Mouse (Mus musculus) stomach, embryonic 15.5 days (tissue): Measurements from ENCODE around the gene Jmjd8. TPM values are rescaled to one million over a fixed set of nuclear protein-coding genes. Genes with fewer than 3 reads are reported as not detected.
A peak's percentile ranks its signal among the peaks of the same experiment; 100 is the strongest.

Experiments used
- ATAC-seq: fragments of 200-750 bp; cut with Nextera tagmentation; 2 replicates; pipeline ENCODE4 v1.8.0; 2017; ENCODE audit warnings: low read depth, moderate number of reproducible peaks, moderate TSS enrichment; ENCODE audit not compliant: insufficient read depth, low FRiP score
- H3K27ac ChIP-seq: fragments of 300-500 bp; sonication (generic); 2 replicates; pipeline ENCODE4 v1.5.1; 2015; ENCODE audit warnings: mild to moderate bottlenecking, inconsistent platforms
- H3K27me3 ChIP-seq: fragments of 300-500 bp; sonication (generic); replicated peaks from 2 replicates; pipeline ENCODE4 v1.6.1; 2015; ENCODE audit warnings: inconsistent platforms
- H3K36me3 ChIP-seq: fragments of 300-500 bp; sonication (generic); 2 replicates; pipeline ENCODE4 v1.6.1; 2015; ENCODE audit warnings: inconsistent platforms
- H3K4me1 ChIP-seq: fragments of 300-500 bp; sonication (generic); 2 replicates; pipeline ENCODE4 v1.6.1; 2015; ENCODE audit warnings: inconsistent platforms
- H3K4me2 ChIP-seq: fragments of 300-500 bp; sonication (generic); 2 replicates; pipeline ENCODE4 v1.6.1; 2015; ENCODE audit warnings: mild to moderate bottlenecking, inconsistent platforms
- H3K4me3 ChIP-seq: fragments of 300-500 bp; sonication (generic); replicated peaks from 2 replicates; pipeline ENCODE4 v1.5.1; 2015; ENCODE audit warnings: inconsistent platforms
- H3K9ac ChIP-seq: fragments of 300-500 bp; sonication (generic); 2 replicates; pipeline ENCODE4 v1.6.1; 2015; ENCODE audit warnings: inconsistent platforms
- H3K9me3 ChIP-seq: fragments of 300-500 bp; sonication (generic); 2 replicates; pipeline ENCODE4 v1.6.1; 2016; ENCODE audit warnings: inconsistent platforms
- WGBS: fragments of 180-500 bp; shearing (Covaris S2); methylation state at CpG from one replicate; pipeline ENCODE4 v1.1.7; 2015; 5-methylcytosine and 5-hydroxymethylcytosine counted together
- polyA plus RNA-seq: library from polyadenylated mRNA; unstranded; fragments of >200 nt; fragmentation: Nextera tagmentation; extraction: Ambion mirVana; gene quantifications from 2 replicates; pipeline ENCODE4 v1.2.1, GENCODE M21; 2015

Jmjd8 gene
- polyA plus RNA-seq, 1 experiment from 2014 or later: 50.5 TPM

GRCm38 (mm10) chr17:25843636-25844395 is 15.1 kb downstream of the Jmjd8 start:
- peaks cover 17% of the 10 kb centered on the region for H3K4me1 ChIP-seq
- H3K4me2 ChIP-seq: peak overlapping the region; percentile 88
- whole genome bisulfite sequencing: 2% methylated on average over 38 of the region's 38 CpGs
- peak overlapping the region; percentile 87 for H3K4me3 ChIP-seq
- peak; percentile 3; the same call in 1 of the 2 replicates for ATAC-seq
- peak overlapping the region; percentile 86 for H3K27ac ChIP-seq
- H3K27me3 ChIP-seq: no peaks in the 10 kb centered on the region
- no peaks in the 10 kb centered on the region for H3K9me3 ChIP-seq
- H3K36me3 ChIP-seq: peaks cover 45% of the 10 kb centered on the region
- H3K9ac ChIP-seq: peak overlapping the region; percentile 88

GRCm38 (mm10) chr17:25844396-25844901 is 15.8 kb downstream of the Jmjd8 start, which contains the start of gene Rhot2:
Gene Rhot2 (minus strand): TSS chr17:25844851.
- Histone ChIP-seq H3K9ac (peak within 1 kb of the TSS; percentile 88), H3K9me3 (no peaks in the 10 kb centered on the region), H3K4me3 (peak within 1 kb of the TSS; percentile 87), H3K4me2 (peak within 1 kb of the TSS; percentile 88), H3K27me3 (no peaks in the 10 kb centered on the region), H3K4me1 (peaks cover 15% of the 10 kb centered on the region), H3K27ac (peak within 1 kb of the TSS; percentile 86), H3K36me3 (peaks cover 38% of the 10 kb centered on the region)
- ATAC-seq: peak; percentile 96
- WGBS: 2% methylated on average over 21 of the region's 21 CpGs

- Histone ChIP-seq H3K9ac (peak overlapping the region; percentile 71; the same call in 1 of the 2 replicates), H3K27me3 (no peaks in the 10 kb centered on the region)
Measured at GRCm38 (mm10) chr17:25860229-25860628, 31.6 kb downstream of the Jmjd8 start.

DNA sequence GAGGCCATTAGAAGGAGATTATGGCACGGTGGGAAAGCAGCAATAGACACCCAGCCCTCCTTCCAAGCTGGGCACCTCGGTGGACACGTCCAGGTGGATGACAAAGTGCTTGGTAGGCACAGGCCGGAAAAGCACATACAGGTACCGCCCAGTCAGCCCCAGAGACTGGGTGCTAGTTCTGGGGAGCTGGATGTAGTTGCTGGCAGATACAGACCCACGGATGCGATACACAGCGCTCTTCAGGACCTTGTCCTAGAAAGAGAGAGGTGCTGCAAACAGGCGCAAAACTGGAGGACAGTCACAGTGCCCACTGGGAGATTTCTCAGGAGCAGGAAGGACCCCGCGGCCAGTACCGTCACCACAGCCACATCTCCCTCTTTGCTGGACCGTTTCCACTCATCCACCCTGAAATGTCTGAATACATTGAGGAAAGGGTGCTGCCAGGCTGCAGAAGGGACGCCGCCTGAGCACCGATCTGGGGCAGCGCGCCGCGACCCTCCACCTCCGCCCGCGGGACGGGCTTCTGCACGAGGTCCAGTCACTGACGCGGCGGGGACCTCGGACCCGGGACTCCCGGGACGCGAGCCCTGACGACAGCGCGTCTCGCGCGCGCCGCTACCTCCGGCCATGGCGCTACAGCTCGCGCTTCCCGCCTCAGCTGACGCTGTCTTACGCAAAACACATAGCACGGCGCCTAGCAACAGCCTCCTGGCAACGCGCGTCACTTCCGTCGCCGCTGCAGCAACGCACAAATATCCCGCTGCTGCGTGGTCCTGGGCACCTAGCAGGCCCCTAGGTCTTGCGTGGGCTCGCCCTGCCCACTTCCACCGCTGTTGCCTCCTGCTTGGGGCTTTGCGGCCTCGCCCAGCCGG is 32.4 kb downstream of the Jmjd8 start, which contains the start of gene Wdr90:
Wdr90 (minus strand) TSS at position 670 of the 872 bp plus-strand sequence.
- H3K9ac ChIP-seq: peak within 1 kb of the TSS; percentile 71
- WGBS: 3% methylated on average over 65 of the region's 65 CpGs

More at GRCm38 (mm10) chr17:25860229-25860628, 31.6 kb downstream of the Jmjd8 start:
- peaks cover under 1% of the 10 kb centered on the region; the same call in 1 of the 2 replicates for H3K36me3 ChIP-seq
- ATAC-seq: no peak
- 89% methylated on average over 6 of the region's 6 CpGs for WGBS
- H3K4me1 ChIP-seq: peaks cover 14% of the 10 kb centered on the region
- peak overlapping the region; percentile 92 for H3K4me2 ChIP-seq
- peak overlapping the region; percentile 70; the same call in 1 of the 2 replicates for H3K4me3 ChIP-seq
- no peaks in the 10 kb centered on the region for H3K9me3 ChIP-seq
- no peak overlapping the region for H3K27ac ChIP-seq

DNA sequence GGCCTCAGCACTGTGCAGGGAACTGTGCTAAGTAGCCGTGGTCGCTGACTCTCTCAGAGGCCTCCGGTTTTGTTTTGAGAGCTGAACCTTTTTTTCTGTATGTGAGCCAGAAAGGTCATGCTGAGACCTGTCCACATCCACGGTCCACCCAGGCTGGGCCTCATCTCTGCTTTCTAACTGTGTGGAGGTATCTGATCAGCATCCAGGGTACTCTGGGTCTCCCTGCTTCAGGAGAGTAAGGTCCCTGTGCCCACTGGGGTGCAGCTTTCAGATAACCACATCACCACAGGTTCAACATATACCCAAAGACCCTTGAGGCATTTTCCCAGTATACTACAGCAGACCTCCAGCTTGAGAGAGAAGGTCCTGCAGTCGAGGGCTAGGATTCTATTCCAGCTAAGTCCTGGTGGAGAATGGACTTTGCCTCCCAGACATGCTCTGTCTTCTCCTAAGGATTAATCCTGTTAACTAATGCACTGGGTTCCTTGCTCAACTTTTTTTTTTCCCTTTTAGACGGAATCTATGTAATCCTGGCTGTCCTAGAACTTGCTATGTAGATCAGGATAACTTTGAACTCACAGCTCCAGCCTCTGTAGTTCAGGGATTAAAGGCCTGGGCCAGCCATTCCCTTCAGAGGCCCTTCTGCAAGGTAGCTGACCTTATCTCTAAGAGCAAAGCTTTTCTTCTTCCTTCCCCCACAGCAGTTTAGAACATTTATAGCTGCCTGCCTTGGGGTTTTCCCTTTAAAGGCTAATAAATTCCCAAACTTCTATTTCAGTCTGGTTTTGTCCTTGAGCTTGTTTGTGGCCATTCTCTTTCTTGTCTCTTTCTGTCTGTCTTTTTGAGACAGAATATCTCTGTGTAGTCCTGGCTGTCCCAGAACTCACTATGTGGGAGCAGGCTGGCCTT is 33.3 kb downstream of the Jmjd8 start:
- Histone ChIP-seq H3K27me3 (no peaks in the 10 kb centered on the region), H3K4me2 (peak overlapping the region; percentile 92), H3K9me3 (no peaks in the 10 kb centered on the region), H3K4me1 (peaks cover 14% of the 10 kb centered on the region), H3K27ac (peak overlapping the region; percentile 73), H3K9ac (peak overlapping the region; percentile 68), H3K36me3 (no peaks in the 10 kb centered on the region), H3K4me3 (peak overlapping the region; percentile 70)
- ATAC-seq: 0 out of 2 replicates have a peak, but pooled peaks have one; percentile 5
- 11% methylated on average over 6 of the region's 6 CpGs for WGBS

More for the DNA sequence above, 32.4 kb downstream of the Jmjd8 start, which contains the start of gene Wdr90:
- Histone ChIP-seq H3K4me2 (peak within 1 kb of the TSS; percentile 92), H3K4me3 (peak within 1 kb of the TSS; percentile 70), H3K27ac (peak within 1 kb of the TSS; percentile 73), H3K36me3 (no peaks in the 10 kb centered on the region), H3K27me3 (no peaks in the 10 kb centered on the region), H3K9me3 (no peaks in the 10 kb centered on the region), H3K4me1 (peaks cover 14% of the 10 kb centered on the region)
- ATAC-seq: peak; percentile 91

GRCm38 (mm10) chr17:25863681-25864080 is 35.0 kb downstream of the Jmjd8 start:
- Histone ChIP-seq H3K27ac (no peak overlapping the region), H3K4me3 (no peak overlapping the region), H3K27me3 (no peaks in the 10 kb centered on the region), H3K9ac (no peak overlapping the region), H3K4me2 (no peak overlapping the region), H3K4me1 (peaks cover 25% of the 10 kb centered on the region), H3K9me3 (no peaks in the 10 kb centered on the region), H3K36me3 (no peaks in the 10 kb centered on the region)
- no peak for ATAC-seq
- 84% methylated on average over 6 of the region's 6 CpGs for WGBS

DNA sequence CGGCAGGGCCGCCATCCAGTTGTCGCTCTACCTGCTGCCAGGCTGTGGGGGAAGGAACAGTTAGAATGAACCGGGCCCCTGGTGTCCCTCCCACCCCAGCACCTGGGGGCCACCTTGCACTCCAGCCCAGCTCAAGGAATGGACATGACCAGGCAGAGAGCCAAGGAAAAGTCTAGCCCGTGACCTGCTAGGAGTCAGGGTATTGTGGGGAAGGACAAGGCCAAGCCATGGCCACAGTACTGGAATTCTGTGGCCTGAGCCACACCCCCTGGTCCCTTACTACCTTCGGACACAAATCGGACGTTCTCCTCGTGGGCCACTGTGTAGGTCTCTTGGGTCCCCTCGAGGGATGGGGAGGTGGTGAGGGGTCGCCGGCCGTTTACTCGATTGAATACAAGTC is 35.6 kb downstream of the Jmjd8 start:
- Histone ChIP-seq H3K36me3 (no peaks in the 10 kb centered on the region), H3K4me2 (no peak overlapping the region), H3K4me1 (peaks cover 29% of the 10 kb centered on the region), H3K27ac (no peak overlapping the region), H3K4me3 (no peak overlapping the region), H3K9ac (no peak overlapping the region), H3K9me3 (no peaks in the 10 kb centered on the region), H3K27me3 (no peaks in the 10 kb centered on the region)
- no peak for ATAC-seq
- 93% methylated on average over 14 of the region's 14 CpGs for WGBS

DNA sequence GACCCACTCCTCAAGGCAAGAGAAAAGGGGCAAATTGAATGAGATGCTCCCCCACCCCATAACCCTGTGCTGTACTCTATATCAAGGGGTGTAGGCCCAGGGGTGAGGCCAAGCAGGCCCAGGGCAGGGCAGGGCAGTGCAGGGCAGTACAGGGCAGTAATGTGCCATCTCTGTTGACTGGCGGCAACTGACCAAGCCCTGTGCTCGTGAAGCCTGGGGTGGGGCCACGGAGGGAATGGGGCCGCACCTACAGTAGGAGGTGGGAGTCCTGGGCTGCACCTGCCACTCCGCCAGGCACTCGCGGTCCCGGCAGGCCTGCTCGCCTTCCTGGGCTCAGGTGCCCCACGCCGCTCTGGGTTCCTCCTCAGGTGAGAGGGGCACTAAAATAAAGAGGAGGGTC is 36.6 kb downstream of the Jmjd8 start:
- no peak overlapping the region for H3K9ac ChIP-seq
- ATAC-seq: no peak
- H3K4me2 ChIP-seq: no peak overlapping the region
- H3K36me3 ChIP-seq: no peaks in the 10 kb centered on the region
- no peaks in the 10 kb centered on the region for H3K9me3 ChIP-seq
- H3K27ac ChIP-seq: peak overlapping the region; percentile 31; the same call in 1 of the 2 replicates
- 84% methylated on average over 11 of the region's 11 CpGs for WGBS
- H3K4me3 ChIP-seq: peak overlapping the region; percentile 6; the same call in 1 of the 2 replicates
- H3K27me3 ChIP-seq: no peaks in the 10 kb centered on the region
- peaks cover 26% of the 10 kb centered on the region for H3K4me1 ChIP-seq

- H3K9me3 ChIP-seq: no peaks in the 10 kb centered on the region
- peaks cover 19% of the 10 kb centered on the region for H3K4me1 ChIP-seq
- no peaks in the 10 kb centered on the region for H3K27me3 ChIP-seq
- no peak overlapping the region for H3K9ac ChIP-seq
- no peaks in the 10 kb centered on the region for H3K36me3 ChIP-seq
- WGBS: 85% methylated on average over 3 of the region's 3 CpGs
- no peak overlapping the region for H3K4me3 ChIP-seq
- H3K27ac ChIP-seq: no peak overlapping the region
- no peak overlapping the region for H3K4me2 ChIP-seq
- no peak for ATAC-seq
Measured at GRCm38 (mm10) chr17:25866172-25866571, 37.5 kb downstream of the Jmjd8 start.

- Histone ChIP-seq H3K27me3 (no peaks in the 10 kb centered on the region), H3K36me3 (no peaks in the 10 kb centered on the region), H3K4me2 (peak overlapping the region; percentile 99), H3K9me3 (no peaks in the 10 kb centered on the region), H3K4me3 (peak overlapping the region; percentile 80), H3K9ac (peak overlapping the region; percentile 53; the same call in 1 of the 2 replicates), H3K27ac (peak overlapping the region; percentile 60), H3K4me1 (peaks cover 14% of the 10 kb centered on the region)
- 17% methylated on average over 7 of the region's 7 CpGs for WGBS
- no peak for ATAC-seq
Measured at GRCm38 (mm10) chr17:25867509-25867835, 38.8 kb downstream of the Jmjd8 start.
